Mouse (Mus musculus) brain, embryonic 14.5 days (tissue): ENCODE measurements at regions not wholly inside any gene's neighbourhood (a gene's known extent, or its start where the extent isn't known, plus 50 kb on each side); places are given as distances from the start of the nearest gene placed in this dataset.

Experiments
- DNase-seq: peaks from one replicate; pipeline ENCODE4 v3.0.0-alpha.2; 2011; ENCODE audit warnings: low read depth
- CTCF ChIP-seq: fragments of 200-500 bp; IDR thresholded peaks from 2 replicates; pipeline ENCODE4 v1.5.1; 2012; ENCODE audit warnings: inconsistent platforms, mild to moderate bottlenecking, moderate library complexity, borderline replicate concordance; ENCODE audit not compliant: insufficient read depth, insufficient read length; ENCODE audit errors: extremely low read depth
- POLR2A ChIP-seq: fragments of 200-500 bp; IDR thresholded peaks from 2 replicates; pipeline ENCODE4 v1.6.1; 2012; ENCODE audit warnings: mild to moderate bottlenecking, inconsistent platforms, borderline replicate concordance; ENCODE audit not compliant: poor library complexity, insufficient read depth, insufficient read length, severe bottlenecking; ENCODE audit errors: extremely low read depth

DNA sequence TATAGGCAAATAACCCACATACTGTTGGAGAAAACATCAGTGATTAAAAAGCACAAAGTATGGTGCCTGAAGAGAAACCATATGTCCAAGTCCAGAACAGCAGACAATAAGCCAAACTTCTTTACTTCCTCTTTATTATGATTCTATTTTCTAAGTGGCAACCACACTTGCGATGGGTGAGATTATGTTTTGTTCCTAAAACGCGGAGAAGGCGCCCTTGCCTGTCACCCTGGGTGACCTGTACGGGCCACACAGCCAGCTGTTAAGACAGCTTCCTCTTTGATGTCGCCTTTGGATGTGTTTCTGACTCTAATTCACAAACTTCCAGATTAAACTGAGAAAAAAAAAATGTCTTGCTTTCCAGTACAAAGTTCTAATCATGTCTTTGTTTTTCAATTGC lies 83.9 kb upstream of the Sgip1 start:
- TF ChIP-seq POLR2A (no peak), CTCF (no peak)
- no peak for DNase-seq

DNA sequence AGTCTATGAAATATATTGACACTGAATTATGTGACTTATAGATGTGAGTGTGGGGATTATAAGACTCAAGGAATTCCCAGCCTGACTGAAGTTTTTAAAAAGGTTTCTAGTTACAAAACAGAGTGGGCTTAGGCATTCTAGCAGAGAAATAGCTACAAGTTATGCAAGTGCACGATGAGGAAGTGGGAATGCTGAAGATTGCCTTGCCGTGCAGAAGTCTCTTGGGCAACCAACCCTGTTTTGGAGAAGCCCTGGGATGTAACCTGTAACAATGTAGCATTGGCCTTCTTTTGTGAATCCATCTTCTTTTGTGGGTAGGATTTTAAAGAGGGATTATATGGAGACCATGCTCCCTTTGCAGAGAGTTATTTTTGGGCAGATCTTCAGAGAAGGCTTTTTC lies 82.5 kb upstream of the Sgip1 start:
- TF ChIP-seq POLR2A (no peak), CTCF (no peak)
- no peak for DNase-seq

DNA sequence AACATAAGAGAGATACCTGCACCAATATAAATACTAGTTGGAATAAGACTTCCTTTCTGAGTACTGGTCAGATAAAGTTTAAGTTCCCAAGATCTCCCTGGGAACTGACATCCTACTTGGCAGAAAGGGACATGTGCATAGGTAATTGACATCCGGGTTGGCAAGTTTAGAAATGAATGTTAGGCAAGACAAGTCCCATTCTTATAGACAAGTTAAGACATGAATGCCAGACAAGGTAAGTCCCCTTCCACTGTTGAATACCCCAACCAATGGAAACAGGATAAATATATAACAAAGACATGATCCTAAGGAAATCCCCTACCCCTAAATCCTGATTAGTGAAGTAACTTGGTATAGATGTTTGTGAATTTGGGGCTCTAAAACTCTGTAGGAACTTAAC lies 77.5 kb upstream of the Sgip1 start:
- TF ChIP-seq POLR2A (no peak), CTCF (no peak)
- DNase-seq, result no peak

DNA sequence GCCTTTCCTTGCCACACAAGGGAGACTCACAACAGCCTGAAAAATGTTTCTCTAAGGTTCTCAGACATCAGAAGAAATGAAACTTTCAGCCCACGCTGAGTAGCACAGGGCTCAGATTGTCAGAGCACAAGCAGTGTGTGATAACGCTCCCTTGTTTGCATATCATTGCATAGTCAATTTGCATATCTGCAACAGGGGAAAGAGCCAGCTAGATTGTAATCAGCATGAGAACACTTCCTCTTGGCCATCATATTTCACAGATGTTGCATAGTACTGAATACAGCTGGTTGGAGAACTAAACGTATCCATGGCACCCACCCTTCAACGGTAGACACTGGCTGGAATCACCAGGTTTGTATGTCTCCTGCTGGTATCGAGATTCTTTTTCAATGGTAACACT lies 58.9 kb upstream of the Sgip1 start:
- TF ChIP-seq CTCF (no peak), POLR2A (no peak)
- peak; percentile 11 for DNase-seq

DNA sequence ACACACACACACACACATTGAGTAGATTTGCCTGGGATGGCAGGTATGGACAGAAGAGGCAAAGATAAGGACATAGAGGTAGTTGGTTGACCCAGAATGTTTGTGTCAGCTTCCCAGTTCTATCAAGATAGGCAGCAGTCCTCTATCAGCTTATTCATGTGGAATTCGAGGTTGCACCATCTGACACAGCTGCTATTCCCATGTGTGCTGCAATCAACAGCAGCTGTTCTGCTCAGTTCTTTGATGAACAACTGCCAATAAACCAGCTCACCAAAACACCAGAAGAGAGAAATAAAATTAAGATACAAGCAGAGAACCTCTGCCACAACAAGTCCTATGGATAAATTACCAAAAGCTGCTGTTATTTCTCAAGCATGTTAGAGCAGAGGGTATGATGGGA lies 56.1 kb upstream of the Sgip1 start:
- no peak for TF ChIP-seq CTCF
- no peak for TF ChIP-seq POLR2A
- DNase-seq, result peak; percentile 7

DNA sequence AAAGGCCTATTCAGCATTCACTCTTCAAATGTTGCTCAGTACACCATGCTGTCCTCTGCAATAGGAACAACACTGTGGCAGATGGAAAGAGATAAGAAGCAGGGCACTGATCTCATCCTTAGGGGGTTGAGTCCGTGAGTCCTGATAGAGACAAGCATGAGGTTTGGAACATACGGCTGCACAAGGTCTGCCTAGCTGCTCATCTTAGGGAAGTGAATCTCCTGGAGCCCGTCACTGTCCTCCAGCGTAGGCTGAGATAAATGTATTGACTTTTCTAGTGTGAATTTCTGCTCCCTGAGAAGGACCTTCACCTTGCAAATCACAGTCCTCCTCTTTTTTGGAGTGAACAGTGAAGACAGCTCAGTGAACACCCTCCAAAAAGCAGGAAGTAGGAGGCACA lies 52.7 kb upstream of the Sgip1 start:
- TF ChIP-seq CTCF (no peak), POLR2A (no peak)
- no peak for DNase-seq
